Comparison of ENCODE assay signal across 8 mouse cellular contexts in genomic region chr5:128601036-128602019, GRCm38 (mm10). TPM values are rescaled to one million over a fixed set of nuclear protein-coding genes. Genes with fewer than 3 reads are reported as not detected.
DNase-seq lines count a peak whose midpoint lies in the region; ATAC-seq and TF ChIP-seq lines count a peak whose summit lies in the region.

No protein-coding gene starts in this region.

- DNase-seq in CD4-positive, CD25-positive, alpha-beta regulatory T cell, adult 2 months (ENCODE audit: low read depth, low spot score), result peak; percentile 7
- DNase-seq in lung, adult 18-20 months, result no peak
- DNase-seq in forebrain, postnatal 0 days, result no peak
- peak; percentile 43 for DNase-seq in liver, embryonic 11.5 days (ENCODE audit: low spot score)

- H3K4me2 ChIP-seq in lung, embryonic 16.5 days (ENCODE audit: low read depth, low read length), result peak overlapping the region; percentile 99
- peak overlapping the region; percentile 89 for H3K4me2 ChIP-seq in forebrain, postnatal 0 days (ENCODE audit: low read depth)
- H3K4me2 ChIP-seq in liver, embryonic 11.5 days, result peak overlapping the region; percentile 69
- H3K4me2 ChIP-seq in stomach, embryonic 16.5 days (ENCODE audit: low read depth, low read length), result peak overlapping the region; percentile 94

- no peak for ATAC-seq in CD4-positive, CD25-positive, alpha-beta regulatory T cell, adult 4 months
- peak; percentile 37 for ATAC-seq in lung, embryonic 16.5 days (ENCODE audit: low read depth)
- ATAC-seq in forebrain, postnatal 0 days, result peak; percentile 53
- ATAC-seq in liver, embryonic 11.5 days (replicated peaks; ENCODE audit: low FRiP score), result peak; percentile 31
- ATAC-seq in stomach, embryonic 16.5 days (ENCODE audit: insufficient read depth, low FRiP score), result peak; percentile 39
- no peak for ATAC-seq in monocyte, adult 5-6 weeks (replicated peaks; ENCODE audit: insufficient number of reproducible peaks, low FRiP score, low TSS enrichment, poor library complexity, severe bottlenecking)

- under 1% methylated on average over 69 of the region's 87 CpGs for WGBS in lung, embryonic 16.5 days
- WGBS in forebrain, postnatal 0 days, result 1% methylated on average over 86 of the region's 87 CpGs
- 1% methylated on average over 77 of the region's 87 CpGs for WGBS in liver, embryonic 11.5 days
- WGBS in stomach, embryonic 16.5 days, result under 1% methylated on average over 87 of the region's 87 CpGs

- H3K27me3 ChIP-seq in lung, embryonic 16.5 days (ENCODE audit: control insufficient read depth, insufficient read depth, low read depth, low read length), result peaks cover 41% of the 10 kb centered on the region
- peaks cover 73% of the 10 kb centered on the region for H3K27me3 ChIP-seq in forebrain, postnatal 0 days (ENCODE audit: insufficient read depth, low read length)
- H3K27me3 ChIP-seq in liver, embryonic 11.5 days (replicated peaks; ENCODE audit: control insufficient read depth, insufficient read depth, low read length), result peaks cover 75% of the 10 kb centered on the region
- H3K27me3 ChIP-seq in stomach, embryonic 16.5 days (ENCODE audit: control insufficient read depth, insufficient read depth, low read length), result peaks cover 43% of the 10 kb centered on the region

- H3K4me1 ChIP-seq in lung, embryonic 16.5 days (replicated peaks; ENCODE audit: control insufficient read depth, insufficient read depth, low read length), result peaks cover 41% of the 10 kb centered on the region
- 0 out of 2 replicates have a peak, but pooled peaks cover 3% of the 10 kb centered on the region for H3K4me1 ChIP-seq in forebrain, postnatal 0 days (ENCODE audit: insufficient read depth)
- H3K4me1 ChIP-seq in liver, embryonic 11.5 days (replicated peaks; ENCODE audit: control insufficient read depth, insufficient read depth, low read length), result peaks cover 4% of the 10 kb centered on the region
- peaks cover 30% of the 10 kb centered on the region for H3K4me1 ChIP-seq in stomach, embryonic 16.5 days (ENCODE audit: control insufficient read depth, insufficient read depth, low read length)

- no peak for TF ChIP-seq CTCF in forebrain, postnatal 0 days (IDR thresholded peaks at IDR 0.05; ENCODE audit: low read depth)

- no peaks in the 10 kb centered on the region for H3K36me3 ChIP-seq in lung, embryonic 16.5 days (ENCODE audit: control insufficient read depth, insufficient read depth, low read length)
- H3K36me3 ChIP-seq in forebrain, postnatal 0 days (ENCODE audit: insufficient read depth), result no peaks in the 10 kb centered on the region
- H3K36me3 ChIP-seq in liver, embryonic 11.5 days (ENCODE audit: control insufficient read depth, insufficient read depth, low read length), result no peaks in the 10 kb centered on the region
- H3K36me3 ChIP-seq in stomach, embryonic 16.5 days (ENCODE audit: control insufficient read depth, insufficient read depth, low read length), result no peaks in the 10 kb centered on the region

- peak overlapping the region; percentile 17; the same call in 1 of the 2 replicates for H3K27ac ChIP-seq in lung, embryonic 16.5 days (ENCODE audit: low read length)
- H3K27ac ChIP-seq in forebrain, postnatal 0 days (ENCODE audit: low read depth, low read length), result no peak overlapping the region
- no peak overlapping the region for H3K27ac ChIP-seq in liver, embryonic 11.5 days (ENCODE audit: low read depth, low read length)
- peak overlapping the region; percentile 85 for H3K27ac ChIP-seq in stomach, embryonic 16.5 days (ENCODE audit: low read length)

- peak overlapping the region; percentile 71 for H3K4me3 ChIP-seq in lung, embryonic 16.5 days (ENCODE audit: low read length)
- H3K4me3 ChIP-seq in forebrain, postnatal 0 days (ENCODE audit: low read depth, low read length), result peak overlapping the region; percentile 43
- peak overlapping the region; percentile 53 for H3K4me3 ChIP-seq in liver, embryonic 11.5 days (ENCODE audit: low read depth, low read length)
- H3K4me3 ChIP-seq in stomach, embryonic 16.5 days (replicated peaks; ENCODE audit: low read length), result peak overlapping the region; percentile 69

- no peaks in the 10 kb centered on the region for H3K9me3 ChIP-seq in lung, embryonic 16.5 days (ENCODE audit: control insufficient read depth, low read length)
- no peaks in the 10 kb centered on the region for H3K9me3 ChIP-seq in forebrain, postnatal 0 days (ENCODE audit: low read length)
- no peaks in the 10 kb centered on the region for H3K9me3 ChIP-seq in liver, embryonic 11.5 days (ENCODE audit: control insufficient read depth, low read length)
- H3K9me3 ChIP-seq in stomach, embryonic 16.5 days (replicated peaks; ENCODE audit: control insufficient read depth, low read length), result no peaks in the 10 kb centered on the region

- H3K9ac ChIP-seq in lung, embryonic 16.5 days (ENCODE audit: low read length), result peak overlapping the region; percentile 68
- peak overlapping the region; percentile 37; the same call in 1 of the 2 replicates for H3K9ac ChIP-seq in forebrain, postnatal 0 days
- H3K9ac ChIP-seq in liver, embryonic 11.5 days (ENCODE audit: low read depth, low read length), result no peak overlapping the region
- H3K9ac ChIP-seq in stomach, embryonic 16.5 days (ENCODE audit: low read length), result peak overlapping the region; percentile 78

RNA-seq across cellular contexts. Expression of gene Fzd10, which starts 0.7 kb away (rescaled TPM):
- not detected for polyA plus RNA-seq in CD4-positive, CD25-positive, alpha-beta regulatory T cell, adult 4 months (2017; shearing (Covaris generic))
- polyA plus RNA-seq in lung, embryonic 16.5 days (2015; fragmentation: Nextera tagmentation; extraction: Ambion mirVana), result 0.79 and 0.82 TPM in 2 replicates
- total RNA-seq in forebrain, postnatal 0 days (2014; rRNA removed), result 4.8 and 9.2 TPM in 2 replicates
- 1.1 and 2.2 TPM in 2 replicates for polyA plus RNA-seq in forebrain, postnatal 0 days (2015; fragmentation: Nextera tagmentation; extraction: Ambion mirVana)
- polyA plus RNA-seq in liver, embryonic 11.5 days (2014; fragmentation: Nextera tagmentation; extraction: Ambion mirVana), result 0.44 TPM in 2 replicates
- polyA plus RNA-seq in stomach, embryonic 16.5 days (2015; fragmentation: Nextera tagmentation; extraction: Ambion mirVana), result 1.4 and 1.5 TPM in 2 replicates
- not detected in 3 replicates for total RNA-seq in monocyte, adult 5-6 weeks (2017)

Comparison
In these comparisons a context has a peak if more than half of its experiments do, and no peak if none do; other contexts are left out.
1. DNase-seq: peak in CD4-positive, CD25-positive, alpha-beta regulatory T cell, adult 2 months (single experiment) and liver, embryonic 11.5 days (single experiment); none in lung, adult 18-20 months (0 of 2) and forebrain, postnatal 0 days (single experiment).
2. ATAC-seq: peak in lung, embryonic 16.5 days (single experiment), forebrain, postnatal 0 days (single experiment), liver, embryonic 11.5 days (single experiment) and stomach, embryonic 16.5 days (single experiment); none in CD4-positive, CD25-positive, alpha-beta regulatory T cell, adult 4 months (single experiment) and monocyte, adult 5-6 weeks (single experiment).
3. H3K27ac ChIP-seq: peak in lung, embryonic 16.5 days (single experiment) and stomach, embryonic 16.5 days (single experiment); none in forebrain, postnatal 0 days (single experiment) and liver, embryonic 11.5 days (single experiment).
4. Peak in every context shown above with its lines, with median percentiles within 50 percentile points of each other: H3K4me2 ChIP-seq and H3K4me3 ChIP-seq.